Mouse (Mus musculus) 3134 (cell line): ENCODE results near the gene Procr.

Experiments used
- DNase-seq: peaks from one replicate; pipeline ENCODE4 v3.0.0-alpha.2; 2011; ENCODE audit warnings: low spot score; ENCODE audit not compliant: insufficient read length; ENCODE audit errors: extremely low read depth

Procr gene

GRCm38 (mm10) chr2:155798613-155799012, 47.7 kb downstream of the Procr start:
- no peak for DNase-seq

GRCm38 (mm10) chr2:155802761-155803160, 51.8 kb downstream of the Procr start:
- no peak for DNase-seq

GRCm38 (mm10) chr2:155804053-155804452, 53.1 kb downstream of the Procr start:
- DNase-seq, result no peak
